Mouse (Mus musculus) forebrain, embryonic 15.5 days (tissue): ENCODE measurements around the gene Opcml. TPM values are rescaled to one million over a fixed set of nuclear protein-coding genes. Genes with fewer than 3 reads are reported as not detected.

Source experiments
- ATAC-seq: fragments of 200-750 bp; cut with Nextera tagmentation; replicated peaks from 2 replicates; pipeline ENCODE4 v1.8.0; 2017; ENCODE audit warnings: mild to moderate bottlenecking, moderate TSS enrichment, moderate library complexity
- H3K27ac ChIP-seq: fragments of 300-500 bp; sonication (generic); replicated peaks from 2 replicates; pipeline ENCODE4 v1.5.1; 2015; ENCODE audit warnings: mild to moderate bottlenecking, inconsistent platforms
- H3K27me3 ChIP-seq: fragments of 300-500 bp; sonication (generic); 2 replicates; pipeline ENCODE4 v1.6.1; 2015; ENCODE audit warnings: inconsistent platforms
- H3K36me3 ChIP-seq: fragments of 300-500 bp; sonication (generic); 2 replicates; pipeline ENCODE4 v1.6.1; 2015; ENCODE audit warnings: mild to moderate bottlenecking, inconsistent platforms
- H3K4me1 ChIP-seq: fragments of 300-500 bp; sonication (generic); 2 replicates; pipeline ENCODE4 v1.6.1; 2015; ENCODE audit warnings: inconsistent platforms
- H3K4me2 ChIP-seq: fragments of 300-500 bp; sonication (generic); replicated peaks from 2 replicates; pipeline ENCODE4 v1.6.1; 2015; ENCODE audit warnings: mild to moderate bottlenecking, inconsistent platforms
- H3K4me3 ChIP-seq: fragments of 300-500 bp; sonication (generic); 2 replicates; pipeline ENCODE4 v1.5.1; 2015; ENCODE audit warnings: mild to moderate bottlenecking, inconsistent platforms
- H3K9ac ChIP-seq: fragments of 300-500 bp; sonication (generic); replicated peaks from 2 replicates; pipeline ENCODE4 v1.6.1; 2015; ENCODE audit warnings: mild to moderate bottlenecking, inconsistent platforms
- H3K9me3 ChIP-seq: fragments of 300-500 bp; sonication (generic); 2 replicates; pipeline ENCODE4 v1.6.1; 2016; ENCODE audit warnings: inconsistent platforms
- WGBS: fragments of 180-500 bp; shearing (Covaris S2); methylation state at CpG from one replicate; pipeline ENCODE4 v1.1.7; 2015; ENCODE audit warnings: mixed read lengths; 5-methylcytosine and 5-hydroxymethylcytosine counted together
- polyA plus RNA-seq: library from polyadenylated mRNA; unstranded; fragments of >200 nt; fragmentation: Nextera tagmentation; extraction: Ambion mirVana; gene quantifications from 2 replicates; pipeline ENCODE4 v1.2.1, GENCODE M21; 2015

Opcml gene
- polyA plus RNA-seq, 1 experiment from 2014 or later: 54.4 TPM

DNA sequence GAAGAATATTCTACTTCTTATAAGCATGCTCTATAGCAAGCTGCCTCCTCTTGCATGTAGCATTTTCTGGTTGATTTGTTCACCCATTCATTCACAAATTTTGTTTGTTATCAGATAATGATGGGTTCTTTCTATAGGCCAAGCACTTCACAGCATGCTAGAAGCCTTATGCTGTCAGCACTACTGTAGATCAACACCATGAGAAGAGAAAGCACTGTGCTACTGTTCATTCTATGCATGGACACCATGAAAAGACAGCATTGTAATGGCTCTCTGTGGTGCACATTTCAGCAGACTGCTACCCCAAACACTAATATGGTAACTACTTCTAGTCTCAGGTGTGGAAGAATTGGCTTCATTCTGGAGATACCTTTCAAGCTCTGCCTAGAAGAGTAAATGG, 527.3 kb downstream of the Opcml start:
- H3K4me2 ChIP-seq: no peak overlapping the region
- no peak for ATAC-seq
- no peak overlapping the region for H3K9ac ChIP-seq
- no peak overlapping the region for H3K27ac ChIP-seq
- no peaks in the 10 kb centered on the region for H3K27me3 ChIP-seq
- H3K9me3 ChIP-seq: no peaks in the 10 kb centered on the region; the same call in 1 of the 2 replicates
- no peaks in the 10 kb centered on the region for H3K36me3 ChIP-seq
- no peak overlapping the region for H3K4me3 ChIP-seq
- H3K4me1 ChIP-seq: no peaks in the 10 kb centered on the region

DNA sequence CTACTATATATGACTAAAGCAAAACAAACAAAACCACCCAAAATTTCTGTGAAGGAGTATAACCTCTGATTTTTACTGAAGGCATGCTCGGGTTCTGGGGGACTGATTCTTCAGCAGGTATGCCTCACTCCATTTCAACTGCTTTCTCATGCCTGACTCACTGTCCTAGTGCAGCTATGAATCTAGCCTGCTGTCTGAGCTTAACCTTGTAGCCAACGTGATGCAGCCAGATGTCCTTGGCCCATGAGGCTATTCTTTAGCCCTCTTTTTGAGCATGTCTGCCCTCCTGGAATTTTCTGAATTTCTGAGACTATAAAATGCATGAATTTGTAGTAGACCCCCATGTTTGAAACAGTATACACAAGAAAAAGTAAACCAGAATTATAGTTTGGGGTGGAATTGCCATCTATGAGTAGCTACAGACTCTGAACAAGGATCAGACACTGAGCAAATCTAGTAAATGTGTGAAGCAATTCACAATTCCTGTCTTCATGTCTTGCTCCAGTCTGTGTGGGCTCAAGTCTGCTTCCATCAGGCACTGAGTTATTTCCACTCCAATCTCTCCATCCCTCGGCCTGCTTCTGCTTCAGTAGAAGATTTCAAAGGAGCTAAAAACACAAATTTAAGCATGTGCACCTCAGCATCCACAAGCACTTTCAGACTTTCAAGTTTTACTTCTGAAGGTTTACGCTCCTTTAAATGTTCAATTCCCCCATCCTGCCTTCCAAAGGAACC, 528.6 kb downstream of the Opcml start:
- H3K27ac ChIP-seq: no peak overlapping the region
- WGBS: 72% methylated on average over 4 of the region's 4 CpGs
- H3K9me3 ChIP-seq: no peaks in the 10 kb centered on the region; the same call in 1 of the 2 replicates
- H3K36me3 ChIP-seq: no peaks in the 10 kb centered on the region
- H3K4me2 ChIP-seq: no peak overlapping the region
- no peak overlapping the region for H3K9ac ChIP-seq
- H3K4me3 ChIP-seq: no peak overlapping the region
- H3K4me1 ChIP-seq: no peaks in the 10 kb centered on the region
- H3K27me3 ChIP-seq: no peaks in the 10 kb centered on the region
- ATAC-seq: no peak

- Histone ChIP-seq H3K9me3 (no peaks in the 10 kb centered on the region; the same call in 1 of the 2 replicates), H3K4me1 (no peaks in the 10 kb centered on the region), H3K27ac (no peak overlapping the region), H3K9ac (no peak overlapping the region), H3K4me3 (no peak overlapping the region), H3K4me2 (no peak overlapping the region), H3K36me3 (no peaks in the 10 kb centered on the region), H3K27me3 (no peaks in the 10 kb centered on the region)
- no peak for ATAC-seq
- 60% methylated on average over 1 of the region's 1 CpGs for WGBS
These were observed 529.2 kb downstream of the Opcml start for GRCm38 (mm10) chr9:28319802-28320201.

DNA sequence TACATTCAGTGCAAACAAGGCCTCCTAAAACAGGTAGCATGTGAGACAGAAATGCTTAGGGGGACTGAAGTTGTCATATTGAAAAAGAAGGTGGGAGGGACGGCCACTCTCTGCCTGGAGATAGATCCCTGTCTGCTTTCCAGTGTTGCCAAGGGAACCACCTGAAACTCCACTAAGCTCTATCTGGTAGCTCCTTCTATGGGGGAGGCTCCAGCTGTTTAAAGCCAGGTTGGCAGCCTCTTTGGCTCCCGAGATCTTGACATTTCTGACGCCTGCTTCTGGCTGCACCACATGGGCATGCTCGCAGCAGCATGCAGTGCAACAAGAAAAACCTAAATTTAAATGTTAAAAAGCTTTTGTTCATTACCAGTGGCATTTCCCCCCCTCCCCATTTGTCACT, 537.4 kb downstream of the Opcml start:
- peak overlapping the region; percentile 31; the same call in 1 of the 2 replicates for H3K27ac ChIP-seq
- no peaks in the 10 kb centered on the region for H3K9me3 ChIP-seq
- 27% methylated on average over 4 of the region's 4 CpGs for WGBS
- no peak for ATAC-seq
- no peak overlapping the region for H3K4me3 ChIP-seq
- H3K9ac ChIP-seq: no peak overlapping the region
- no peaks in the 10 kb centered on the region for H3K36me3 ChIP-seq
- no peak overlapping the region for H3K4me2 ChIP-seq
- no peaks in the 10 kb centered on the region for H3K27me3 ChIP-seq
- peaks cover 3% of the 10 kb centered on the region; the same call in 1 of the 2 replicates for H3K4me1 ChIP-seq

DNA sequence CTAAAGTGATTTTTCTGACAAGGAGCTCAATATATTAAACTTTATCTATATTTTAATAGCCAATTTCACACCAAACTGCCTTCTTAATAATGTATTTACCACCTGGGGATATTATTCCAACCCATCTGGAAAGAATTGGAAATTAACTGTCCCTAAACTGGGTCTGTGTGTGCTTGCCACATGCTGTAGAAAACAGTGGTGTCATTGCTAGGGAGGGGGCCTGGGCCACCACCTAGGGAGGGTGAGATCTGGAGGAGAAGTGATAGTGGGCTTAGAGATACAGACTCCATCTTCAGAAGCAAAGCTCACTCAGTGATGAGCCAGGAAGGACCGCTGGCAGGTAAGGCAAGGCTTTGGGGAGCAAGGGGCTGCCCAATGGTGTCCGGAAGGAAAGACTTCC, 537.9 kb downstream of the Opcml start:
- no peaks in the 10 kb centered on the region for H3K36me3 ChIP-seq
- H3K4me3 ChIP-seq: no peak overlapping the region
- H3K9me3 ChIP-seq: no peaks in the 10 kb centered on the region
- peaks cover 3% of the 10 kb centered on the region; the same call in 1 of the 2 replicates for H3K4me1 ChIP-seq
- ATAC-seq: no peak
- no peaks in the 10 kb centered on the region for H3K27me3 ChIP-seq
- H3K9ac ChIP-seq: no peak overlapping the region
- no peak overlapping the region for H3K27ac ChIP-seq
- no peak overlapping the region for H3K4me2 ChIP-seq
- 92% methylated on average over 2 of the region's 2 CpGs for WGBS

DNA sequence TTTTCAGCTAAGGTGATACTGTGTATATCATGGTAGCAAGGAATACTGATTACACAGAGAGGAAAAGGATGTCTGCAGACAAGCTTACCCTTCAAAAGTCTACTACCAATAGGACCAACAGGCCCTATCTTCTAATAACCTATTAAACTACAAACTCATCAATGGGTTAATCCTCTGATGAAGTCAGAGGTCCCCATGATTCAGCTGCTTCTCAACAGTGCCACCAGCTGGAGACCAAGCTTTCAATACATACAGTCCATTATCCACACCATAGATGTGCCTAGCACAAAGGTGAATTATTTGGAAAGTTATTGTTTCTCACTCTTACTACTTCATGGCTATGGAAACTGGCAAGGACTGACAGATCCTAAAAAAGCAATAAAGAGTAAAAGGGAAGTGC, 538.9 kb downstream of the Opcml start:
- H3K36me3 ChIP-seq: no peaks in the 10 kb centered on the region
- H3K4me3 ChIP-seq: no peak overlapping the region
- no peaks in the 10 kb centered on the region for H3K9me3 ChIP-seq
- H3K27me3 ChIP-seq: no peaks in the 10 kb centered on the region
- no peak for ATAC-seq
- H3K4me1 ChIP-seq: peaks cover 3% of the 10 kb centered on the region; the same call in 1 of the 2 replicates
- no peak overlapping the region for H3K27ac ChIP-seq
- no peak overlapping the region for H3K9ac ChIP-seq
- H3K4me2 ChIP-seq: no peak overlapping the region

DNA sequence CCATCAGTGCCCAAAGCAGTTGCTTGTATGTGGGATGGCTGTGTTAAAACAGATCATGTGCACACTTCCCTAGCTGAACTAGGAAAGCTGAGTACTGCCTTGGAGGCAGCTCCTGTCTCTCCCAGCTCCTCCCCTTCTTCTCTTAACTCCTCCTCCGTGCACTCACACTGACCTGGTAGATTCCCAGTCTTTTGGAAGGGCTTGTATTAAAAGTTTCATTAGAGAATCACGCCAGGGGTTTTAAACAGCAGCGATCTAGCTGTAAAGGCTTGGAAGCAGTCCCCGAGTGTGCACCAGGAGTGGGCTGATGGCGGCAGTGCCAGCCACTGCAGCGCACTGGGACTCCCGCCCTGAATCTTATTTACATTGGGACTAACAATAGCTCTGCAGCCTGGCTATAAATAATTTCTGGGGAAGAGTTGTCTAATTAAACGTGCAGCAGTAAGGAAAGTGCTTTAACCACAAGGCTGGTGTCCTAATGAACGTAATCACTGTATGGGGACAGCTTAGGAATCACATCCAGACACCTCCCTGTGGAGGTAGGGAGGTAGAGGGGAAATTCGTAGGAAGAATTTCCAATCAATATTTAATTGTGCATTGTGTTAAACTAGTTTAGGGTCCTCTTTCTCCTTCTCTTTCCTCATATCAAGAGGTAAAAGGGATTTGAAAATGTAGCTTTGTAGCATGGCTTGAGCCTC, 546.1 kb downstream of the Opcml start:
- Histone ChIP-seq H3K27ac (peak overlapping the region; percentile 0; the same call in 1 of the 2 replicates), H3K9ac (no peak overlapping the region), H3K9me3 (no peaks in the 10 kb centered on the region), H3K36me3 (no peaks in the 10 kb centered on the region), H3K4me2 (peak overlapping the region; percentile 29), H3K4me3 (no peak overlapping the region), H3K4me1 (peaks cover 12% of the 10 kb centered on the region), H3K27me3 (no peaks in the 10 kb centered on the region)
- WGBS: 5% methylated on average over 10 of the region's 10 CpGs
- peak; percentile 80 for ATAC-seq

- Histone ChIP-seq H3K9me3 (no peaks in the 10 kb centered on the region), H3K27ac (no peak overlapping the region), H3K27me3 (no peaks in the 10 kb centered on the region), H3K36me3 (no peaks in the 10 kb centered on the region), H3K4me2 (no peak overlapping the region), H3K9ac (no peak overlapping the region), H3K4me3 (no peak overlapping the region), H3K4me1 (peaks cover 12% of the 10 kb centered on the region)
- peak; percentile 63 for ATAC-seq
- 63% methylated on average over 2 of the region's 2 CpGs for WGBS
These were observed 547.3 kb downstream of the Opcml start for GRCm38 (mm10) chr9:28337837-28338236.

GRCm38 (mm10) chr9:28354978-28355377, 564.4 kb downstream of the Opcml start:
- no peak overlapping the region for H3K9ac ChIP-seq
- ATAC-seq: peak; percentile 60; the same call in 1 of the 2 replicates
- H3K4me3 ChIP-seq: no peak overlapping the region
- no peaks in the 10 kb centered on the region for H3K36me3 ChIP-seq
- no peaks in the 10 kb centered on the region for H3K9me3 ChIP-seq
- H3K4me2 ChIP-seq: no peak overlapping the region
- H3K27ac ChIP-seq: no peak overlapping the region
- H3K4me1 ChIP-seq: peaks cover 5% of the 10 kb centered on the region; the same call in 1 of the 2 replicates
- no peaks in the 10 kb centered on the region for H3K27me3 ChIP-seq

GRCm38 (mm10) chr9:28357946-28358345, 567.4 kb downstream of the Opcml start:
- Histone ChIP-seq H3K27me3 (no peaks in the 10 kb centered on the region), H3K9me3 (no peaks in the 10 kb centered on the region), H3K36me3 (no peaks in the 10 kb centered on the region), H3K4me3 (no peak overlapping the region), H3K4me2 (no peak overlapping the region), H3K4me1 (peaks cover 5% of the 10 kb centered on the region; the same call in 1 of the 2 replicates), H3K27ac (no peak overlapping the region), H3K9ac (no peak overlapping the region)
- 72% methylated on average over 3 of the region's 3 CpGs for WGBS
- no peak for ATAC-seq

GRCm38 (mm10) chr9:28360691-28361090, 570.1 kb downstream of the Opcml start:
- no peak overlapping the region for H3K9ac ChIP-seq
- no peaks in the 10 kb centered on the region for H3K27me3 ChIP-seq
- no peaks in the 10 kb centered on the region for H3K9me3 ChIP-seq
- 89% methylated on average over 2 of the region's 2 CpGs for WGBS
- no peak overlapping the region for H3K4me3 ChIP-seq
- no peak for ATAC-seq
- H3K27ac ChIP-seq: no peak overlapping the region
- H3K4me2 ChIP-seq: no peak overlapping the region
- peaks cover 15% of the 10 kb centered on the region for H3K4me1 ChIP-seq
- no peaks in the 10 kb centered on the region for H3K36me3 ChIP-seq

- Histone ChIP-seq H3K27me3 (no peaks in the 10 kb centered on the region), H3K36me3 (no peaks in the 10 kb centered on the region), H3K4me3 (no peak overlapping the region), H3K9ac (no peak overlapping the region), H3K4me1 (peaks cover 15% of the 10 kb centered on the region), H3K27ac (peak overlapping the region; percentile 58), H3K9me3 (no peaks in the 10 kb centered on the region), H3K4me2 (0 out of 2 replicates have a peak overlapping the region, but pooled peaks have one; percentile 6)
- peak; percentile 80 for ATAC-seq
- 29% methylated on average over 10 of the region's 10 CpGs for WGBS
These were observed 574.0 kb downstream of the Opcml start for GRCm38 (mm10) chr9:28364473-28365159.
